Mouse (Mus musculus): ENCODE results near the gene Ttll5.
A peak's percentile ranks its signal among the peaks of the same experiment; 100 is the strongest.

DNA sequence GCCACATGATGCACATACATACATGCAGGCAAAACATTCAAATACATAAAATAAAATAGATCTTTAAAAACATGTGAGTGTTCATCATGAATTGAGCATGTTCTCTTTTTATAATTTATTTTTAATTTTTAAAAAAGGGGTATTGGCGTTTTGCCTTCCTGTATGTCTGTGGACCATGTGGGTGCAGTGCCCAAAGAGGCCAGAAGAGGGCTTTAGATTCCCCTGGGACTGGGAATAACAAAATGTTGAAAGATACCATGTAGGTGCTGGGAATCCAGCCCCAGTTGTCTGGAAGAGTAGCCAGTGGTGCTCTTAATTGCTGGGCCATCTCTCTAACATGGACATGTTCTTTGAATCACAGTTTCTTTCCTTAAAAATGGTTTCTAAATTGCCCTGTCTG is 127.4 kb downstream of the Ttll5 start:
- TF ChIP-seq CTCF (IDR thresholded peaks at IDR 0.05) (peak; percentile 62), POLR2A (IDR thresholded peaks at IDR 0.05; ENCODE audit: insufficient read depth, low read depth, low read length) (no peak)
